Mouse (Mus musculus): ENCODE results near the gene Camta1. TPM values are rescaled to one million over a fixed set of nuclear protein-coding genes. Genes with fewer than 3 reads are reported as not detected.

The Camta1 gene
- polyA plus RNA-seq, 1 experiment from 2014 or later = 78.7 TPM

- peaks cover 10% of the 10 kb centered on the region; the same call in 1 of the 2 replicates for H3K27me3 ChIP-seq
- no peak overlapping the region for H3K4me3 ChIP-seq
- WGBS = 34% methylated on average over 6 of the region's 6 CpGs
- H3K4me2 ChIP-seq = no peak overlapping the region
- no peak overlapping the region for H3K27ac ChIP-seq
- H3K4me1 ChIP-seq = peaks cover 13% of the 10 kb centered on the region
- no peak for ATAC-seq (ENCODE audit: borderline replicate concordance, extremely low read depth, low FRiP score, low TSS enrichment)
- no peak overlapping the region for H3K9ac ChIP-seq
- H3K36me3 ChIP-seq = no peaks in the 10 kb centered on the region
- H3K9me3 ChIP-seq = no peaks in the 10 kb centered on the region
These were observed 699.8 kb downstream of the Camta1 start for GRCm38 (mm10) chr4:151161869-151162268.

GRCm38 (mm10) chr4:151160932-151161331 is 700.7 kb downstream of the Camta1 start:
- H3K27ac ChIP-seq = no peak overlapping the region
- peaks cover 10% of the 10 kb centered on the region for H3K4me1 ChIP-seq
- no peak overlapping the region for H3K4me3 ChIP-seq
- H3K9ac ChIP-seq = no peak overlapping the region
- H3K36me3 ChIP-seq = no peaks in the 10 kb centered on the region
- H3K4me2 ChIP-seq = no peak overlapping the region
- 51% methylated on average over 4 of the region's 4 CpGs for WGBS
- H3K9me3 ChIP-seq = no peaks in the 10 kb centered on the region
- ATAC-seq (ENCODE audit: borderline replicate concordance, extremely low read depth, low FRiP score, low TSS enrichment) = no peak
- H3K27me3 ChIP-seq = peaks cover 14% of the 10 kb centered on the region; the same call in 1 of the 2 replicates

GRCm38 (mm10) chr4:151160476-151160875 is 701.2 kb downstream of the Camta1 start:
- Histone ChIP-seq H3K4me3 (no peak overlapping the region), H3K27me3 (peaks cover 14% of the 10 kb centered on the region; the same call in 1 of the 2 replicates), H3K36me3 (no peaks in the 10 kb centered on the region), H3K4me1 (peaks cover 6% of the 10 kb centered on the region), H3K4me2 (no peak overlapping the region), H3K9ac (no peak overlapping the region), H3K9me3 (no peaks in the 10 kb centered on the region), H3K27ac (no peak overlapping the region)
- 50% methylated on average over 8 of the region's 8 CpGs for WGBS
- ATAC-seq (ENCODE audit: borderline replicate concordance, extremely low read depth, low FRiP score, low TSS enrichment) = no peak

GRCm38 (mm10) chr4:151158250-151158649 is 703.4 kb downstream of the Camta1 start:
- Histone ChIP-seq H3K9ac (no peak overlapping the region), H3K9me3 (no peaks in the 10 kb centered on the region), H3K4me2 (no peak overlapping the region), H3K27me3 (peaks cover 10% of the 10 kb centered on the region; the same call in 1 of the 2 replicates), H3K4me1 (no peaks in the 10 kb centered on the region; the same call in 1 of the 2 replicates), H3K27ac (no peak overlapping the region), H3K4me3 (no peak overlapping the region), H3K36me3 (no peaks in the 10 kb centered on the region)
- WGBS = 50% methylated on average over 3 of the region's 3 CpGs
- no peak for ATAC-seq (ENCODE audit: borderline replicate concordance, extremely low read depth, low FRiP score, low TSS enrichment)

- ATAC-seq (ENCODE audit: borderline replicate concordance, extremely low read depth, low FRiP score, low TSS enrichment) = no peak
- no peaks in the 10 kb centered on the region for H3K9me3 ChIP-seq
These were observed 704.8 kb downstream of the Camta1 start for GRCm38 (mm10) chr4:151156904-151157303.

GRCm38 (mm10) chr4:151155587-151155986 is 706.1 kb downstream of the Camta1 start:
- ATAC-seq (ENCODE audit: borderline replicate concordance, extremely low read depth, low FRiP score, low TSS enrichment) = no peak
- Histone ChIP-seq H3K4me2 (no peak overlapping the region), H3K27ac (no peak overlapping the region), H3K4me1 (no peaks in the 10 kb centered on the region; the same call in 1 of the 2 replicates), H3K27me3 (peaks cover 10% of the 10 kb centered on the region; the same call in 1 of the 2 replicates), H3K9me3 (no peaks in the 10 kb centered on the region), H3K4me3 (no peak overlapping the region), H3K36me3 (no peaks in the 10 kb centered on the region), H3K9ac (no peak overlapping the region)
- WGBS = 58% methylated on average over 4 of the region's 4 CpGs

More at GRCm38 (mm10) chr4:151156904-151157303, 704.8 kb downstream of the Camta1 start:
- H3K4me2 ChIP-seq = no peak overlapping the region
- peaks cover 10% of the 10 kb centered on the region; the same call in 1 of the 2 replicates for H3K27me3 ChIP-seq
- WGBS = 2% methylated on average over 7 of the region's 7 CpGs
- H3K36me3 ChIP-seq = no peaks in the 10 kb centered on the region
- no peaks in the 10 kb centered on the region; the same call in 1 of the 2 replicates for H3K4me1 ChIP-seq
- no peak overlapping the region for H3K9ac ChIP-seq
- no peak overlapping the region for H3K27ac ChIP-seq
- H3K4me3 ChIP-seq = no peak overlapping the region

GRCm38 (mm10) chr4:151154306-151154705 is 707.4 kb downstream of the Camta1 start:
- H3K9ac ChIP-seq = no peak overlapping the region
- peaks cover 6% of the 10 kb centered on the region; the same call in 1 of the 2 replicates for H3K27me3 ChIP-seq
- 40% methylated on average over 4 of the region's 4 CpGs for WGBS

GRCm38 (mm10) chr4:151152010-151152409 is 709.7 kb downstream of the Camta1 start:
- Histone ChIP-seq H3K27ac (no peak overlapping the region), H3K4me2 (no peak overlapping the region), H3K36me3 (no peaks in the 10 kb centered on the region), H3K4me3 (no peak overlapping the region), H3K27me3 (peaks cover 4% of the 10 kb centered on the region; the same call in 1 of the 2 replicates), H3K4me1 (no peaks in the 10 kb centered on the region), H3K9me3 (no peaks in the 10 kb centered on the region), H3K9ac (no peak overlapping the region)
- no peak for ATAC-seq (ENCODE audit: borderline replicate concordance, extremely low read depth, low FRiP score, low TSS enrichment)
- WGBS = 59% methylated on average over 6 of the region's 6 CpGs

More at GRCm38 (mm10) chr4:151154306-151154705, 707.4 kb downstream of the Camta1 start:
- H3K9me3 ChIP-seq = no peaks in the 10 kb centered on the region
- no peak overlapping the region for H3K4me3 ChIP-seq
- H3K4me2 ChIP-seq = no peak overlapping the region
- H3K4me1 ChIP-seq = no peaks in the 10 kb centered on the region
- H3K36me3 ChIP-seq = no peaks in the 10 kb centered on the region
- no peak for ATAC-seq (ENCODE audit: borderline replicate concordance, extremely low read depth, low FRiP score, low TSS enrichment)
- H3K27ac ChIP-seq = no peak overlapping the region

GRCm38 (mm10) chr4:151150842-151151241 is 710.8 kb downstream of the Camta1 start:
- H3K4me2 ChIP-seq = no peak overlapping the region
- no peak overlapping the region for H3K27ac ChIP-seq
- H3K27me3 ChIP-seq = no peaks in the 10 kb centered on the region
- no peak overlapping the region for H3K4me3 ChIP-seq
- no peaks in the 10 kb centered on the region for H3K4me1 ChIP-seq
- H3K9ac ChIP-seq = no peak overlapping the region
- WGBS = 67% methylated on average over 11 of the region's 11 CpGs
- H3K36me3 ChIP-seq = no peaks in the 10 kb centered on the region
- no peak for ATAC-seq (ENCODE audit: borderline replicate concordance, extremely low read depth, low FRiP score, low TSS enrichment)
- H3K9me3 ChIP-seq = no peaks in the 10 kb centered on the region

GRCm38 (mm10) chr4:151150115-151150514 is 711.6 kb downstream of the Camta1 start:
- Histone ChIP-seq H3K4me3 (no peak overlapping the region), H3K27ac (no peak overlapping the region), H3K9ac (no peak overlapping the region), H3K4me1 (no peaks in the 10 kb centered on the region), H3K4me2 (no peak overlapping the region), H3K9me3 (no peaks in the 10 kb centered on the region), H3K27me3 (no peaks in the 10 kb centered on the region), H3K36me3 (no peaks in the 10 kb centered on the region)
- WGBS = 74% methylated on average over 11 of the region's 11 CpGs
- no peak for ATAC-seq (ENCODE audit: borderline replicate concordance, extremely low read depth, low FRiP score, low TSS enrichment)

GRCm38 (mm10) chr4:151147541-151147940 is 714.1 kb downstream of the Camta1 start:
- no peaks in the 10 kb centered on the region for H3K36me3 ChIP-seq
- no peaks in the 10 kb centered on the region for H3K27me3 ChIP-seq
- H3K9me3 ChIP-seq = no peaks in the 10 kb centered on the region
- WGBS = 34% methylated on average over 12 of the region's 12 CpGs
- no peak overlapping the region for H3K27ac ChIP-seq
- no peak overlapping the region for H3K9ac ChIP-seq
- ATAC-seq (ENCODE audit: borderline replicate concordance, extremely low read depth, low FRiP score, low TSS enrichment) = no peak
- no peaks in the 10 kb centered on the region for H3K4me1 ChIP-seq
- no peak overlapping the region for H3K4me2 ChIP-seq
- no peak overlapping the region for H3K4me3 ChIP-seq

- no peaks in the 10 kb centered on the region for H3K36me3 ChIP-seq
These were observed 717.6 kb downstream of the Camta1 start for GRCm38 (mm10) chr4:151144121-151144520.

More at GRCm38 (mm10) chr4:151144121-151144520, 717.6 kb downstream of the Camta1 start:
- Histone ChIP-seq H3K4me2 (no peak overlapping the region), H3K9ac (no peak overlapping the region), H3K4me3 (no peak overlapping the region), H3K4me1 (peaks cover 15% of the 10 kb centered on the region), H3K27me3 (peaks cover 22% of the 10 kb centered on the region), H3K27ac (no peak overlapping the region), H3K9me3 (no peaks in the 10 kb centered on the region)
- 82% methylated on average over 14 of the region's 14 CpGs for WGBS
- ATAC-seq (ENCODE audit: borderline replicate concordance, extremely low read depth, low FRiP score, low TSS enrichment) = no peak

Measured in lung, embryonic 15.5 days (tissue).